Mouse (Mus musculus) v-Abl transformed pro-B cells (cell line): ENCODE data around the gene Dnmt3b.

Experiments
- in situ Hi-C, 2 experiments: fragments of 400-800 bp; cut with MboI; formaldehyde crosslinking; loops; one replicate each; pipeline ENCODE4 v1.15.1; 2025; ENCODE audit not compliant: unreplicated experiment in 2 of 2

The Dnmt3b gene

GRCm38 (mm10) chr2:153649298-153650013, at the start of gene Dnmt3b:
Gene Dnmt3b, plus strand, starts transcription at chr2:153649450.
- in situ Hi-C loops, result no loop called here

GRCm38 (mm10) chr2:153600021-153600666, 49.1 kb upstream of the Dnmt3b start:
- in situ Hi-C loops, result no loop called here

GRCm38 (mm10) chr2:153600667-153601648, 48.3 kb upstream of the Dnmt3b start:
- in situ Hi-C loops, result no loop called here

- in situ Hi-C loops, result no loop called here
These were observed 45.5 kb upstream of the Dnmt3b start for GRCm38 (mm10) chr2:153603724-153604123.

- in situ Hi-C loops, result no loop called here
These were observed 42.8 kb upstream of the Dnmt3b start for GRCm38 (mm10) chr2:153606421-153606820.

- in situ Hi-C loops, result no loop called here
These were observed 41.3 kb upstream of the Dnmt3b start for GRCm38 (mm10) chr2:153607870-153608515.

- in situ Hi-C loops, result no loop called here
These were observed 40.2 kb upstream of the Dnmt3b start for GRCm38 (mm10) chr2:153609058-153609457.

- in situ Hi-C loops, result no loop called here
These were observed 39.7 kb upstream of the Dnmt3b start for GRCm38 (mm10) chr2:153609548-153609947.

GRCm38 (mm10) chr2:153610426-153611240, 38.6 kb upstream of the Dnmt3b start:
- in situ Hi-C loops, result no loop called here

- in situ Hi-C loops, result no loop called here
These were observed 38.0 kb upstream of the Dnmt3b start for GRCm38 (mm10) chr2:153611241-153611630.

- in situ Hi-C loops, result no loop called here
These were observed 37.5 kb upstream of the Dnmt3b start for GRCm38 (mm10) chr2:153611743-153612142.

GRCm38 (mm10) chr2:153612594-153613281, 36.5 kb upstream of the Dnmt3b start:
- in situ Hi-C loops, result no loop called here

GRCm38 (mm10) chr2:153616893-153617292, 32.4 kb upstream of the Dnmt3b start:
- in situ Hi-C loops, result no loop called here

- in situ Hi-C loops, result no loop called here
These were observed 30.8 kb upstream of the Dnmt3b start for GRCm38 (mm10) chr2:153618439-153618838.

- in situ Hi-C loops, result no loop called here
These were observed 30.4 kb upstream of the Dnmt3b start for GRCm38 (mm10) chr2:153618889-153619288.

- in situ Hi-C loops, result no loop called here
These were observed 26.8 kb upstream of the Dnmt3b start for GRCm38 (mm10) chr2:153622449-153622848.

- in situ Hi-C loops, result no loop called here
These were observed 18.3 kb upstream of the Dnmt3b start for GRCm38 (mm10) chr2:153630950-153631349.

- in situ Hi-C loops, result no loop called here
These were observed 17.0 kb upstream of the Dnmt3b start, which contains the start of gene Commd7 for GRCm38 (mm10) chr2:153631976-153632870. Gene Commd7, minus strand, starts transcription at chr2:153632781.
